Mouse (Mus musculus): ENCODE data around the gene Golt1a. TPM values are rescaled to one million over a fixed set of nuclear protein-coding genes. Genes with fewer than 3 reads are reported as not detected.
A peak's percentile ranks its signal among the peaks of the same experiment; 100 is the strongest.

Gene Golt1a
- polyA plus RNA-seq, 1 experiment from 2014 or later = 6.1 TPM

GRCm38 (mm10) chr1:133278539-133278938 lies 31.1 kb upstream of the Golt1a start:
- Histone ChIP-seq H3K4me1 (replicated peaks) (no peaks in the 10 kb centered on the region), H3K9me3 (replicated peaks) (no peaks in the 10 kb centered on the region), H3K4me3 (replicated peaks) (no peak overlapping the region), H3K27ac (no peak overlapping the region), H3K4me2 (no peak overlapping the region), H3K9ac (no peak overlapping the region), H3K27me3 (peaks cover 17% of the 10 kb centered on the region; the same call in 1 of the 2 replicates), H3K36me3 (peaks cover 9% of the 10 kb centered on the region; the same call in 1 of the 2 replicates)
- WGBS (ENCODE audit: insufficient replicate concordance) = 68% methylated on average over 6 of the region's 6 CpGs
- no peak for ATAC-seq (ENCODE audit: low read depth)
- no peak for DNase-seq

- Histone ChIP-seq H3K9me3 (replicated peaks) (no peaks in the 10 kb centered on the region), H3K4me3 (replicated peaks) (no peak overlapping the region), H3K36me3 (peaks cover 5% of the 10 kb centered on the region; the same call in 1 of the 2 replicates), H3K4me2 (no peak overlapping the region), H3K27me3 (peaks cover 16% of the 10 kb centered on the region; the same call in 1 of the 2 replicates), H3K4me1 (replicated peaks) (no peaks in the 10 kb centered on the region), H3K27ac (no peak overlapping the region), H3K9ac (no peak overlapping the region)
- WGBS (ENCODE audit: insufficient replicate concordance) = 49% methylated on average over 15 of the region's 15 CpGs
- no peak for DNase-seq
- ATAC-seq (ENCODE audit: low read depth) = no peak
Measured at GRCm38 (mm10) chr1:133278946-133279631, 30.5 kb upstream of the Golt1a start.

- Histone ChIP-seq H3K9ac (no peak overlapping the region), H3K9me3 (replicated peaks) (no peaks in the 10 kb centered on the region), H3K4me3 (replicated peaks) (no peak overlapping the region), H3K27ac (no peak overlapping the region), H3K36me3 (peaks cover 3% of the 10 kb centered on the region; the same call in 1 of the 2 replicates), H3K4me2 (no peak overlapping the region), H3K4me1 (replicated peaks) (no peaks in the 10 kb centered on the region), H3K27me3 (peaks cover 11% of the 10 kb centered on the region; the same call in 1 of the 2 replicates)
- DNase-seq = no peak
- ATAC-seq (ENCODE audit: low read depth) = no peak
- WGBS (ENCODE audit: insufficient replicate concordance) = 70% methylated on average over 11 of the region's 11 CpGs
Measured at GRCm38 (mm10) chr1:133279632-133280093, 29.9 kb upstream of the Golt1a start.

- no peaks in the 10 kb centered on the region for H3K9me3 ChIP-seq (replicated peaks)
- no peak overlapping the region for H3K27ac ChIP-seq
- H3K9ac ChIP-seq = no peak overlapping the region
- 52% methylated on average over 2 of the region's 2 CpGs for WGBS (ENCODE audit: insufficient replicate concordance)
- no peak for DNase-seq
- no peak overlapping the region for H3K4me3 ChIP-seq (replicated peaks)
- peaks cover 3% of the 10 kb centered on the region; the same call in 1 of the 2 replicates for H3K36me3 ChIP-seq
- H3K4me1 ChIP-seq (replicated peaks) = no peaks in the 10 kb centered on the region
- H3K27me3 ChIP-seq = 0 out of 2 replicates have a peak, but pooled peaks cover 6% of the 10 kb centered on the region
- no peak overlapping the region for H3K4me2 ChIP-seq
- ATAC-seq (ENCODE audit: low read depth) = no peak
Measured at GRCm38 (mm10) chr1:133280537-133280936, 29.1 kb upstream of the Golt1a start.

DNA sequence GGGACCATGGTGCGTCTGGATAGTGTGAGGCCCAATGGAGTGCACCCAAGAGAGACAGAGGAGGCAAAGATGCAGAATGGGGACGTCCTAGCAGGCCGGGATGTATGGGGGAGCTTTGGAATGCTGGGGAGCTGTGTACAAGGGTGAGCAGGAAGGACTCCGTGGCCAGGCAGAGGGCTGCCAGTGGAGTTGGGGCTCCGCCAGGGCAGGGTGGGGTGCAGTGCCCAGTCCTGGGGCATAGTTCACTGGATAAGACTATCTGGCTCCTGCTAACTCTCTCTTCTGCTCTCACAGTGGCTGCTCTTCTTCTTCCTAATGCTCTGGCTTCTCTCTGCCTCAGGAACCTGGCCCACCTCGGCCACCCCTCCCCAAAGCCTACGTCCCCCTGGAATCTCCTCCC lies 23.7 kb upstream of the Golt1a start:
- Histone ChIP-seq H3K4me1 (replicated peaks) (no peaks in the 10 kb centered on the region), H3K36me3 (no peaks in the 10 kb centered on the region), H3K27me3 (0 out of 2 replicates have a peak, but pooled peaks cover 6% of the 10 kb centered on the region), H3K9me3 (replicated peaks) (no peaks in the 10 kb centered on the region), H3K4me2 (no peak overlapping the region), H3K27ac (no peak overlapping the region), H3K9ac (no peak overlapping the region), H3K4me3 (replicated peaks) (no peak overlapping the region)
- no peak for DNase-seq
- 64% methylated on average over 7 of the region's 7 CpGs for WGBS (ENCODE audit: insufficient replicate concordance)
- ATAC-seq (ENCODE audit: low read depth) = no peak

DNA sequence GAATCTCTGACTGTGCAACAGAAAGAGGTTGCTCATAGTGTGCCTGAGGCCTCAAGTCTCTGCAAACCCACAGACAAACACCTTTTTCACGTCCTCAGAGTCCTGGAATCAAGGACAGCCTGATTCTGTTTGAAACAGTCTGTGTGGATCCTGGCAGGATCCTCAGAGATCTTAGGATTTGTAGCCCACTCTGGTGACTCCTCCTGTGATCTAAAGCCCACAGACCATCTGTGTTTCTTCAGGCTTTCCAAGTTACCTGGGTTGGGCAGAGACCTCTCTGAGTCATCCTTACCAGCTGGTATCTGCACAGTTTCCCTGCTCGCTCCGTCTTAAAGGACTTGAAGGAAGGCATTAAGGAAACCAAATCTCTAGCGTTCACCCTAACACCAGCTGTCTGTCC lies 22.5 kb upstream of the Golt1a start:
- ATAC-seq (ENCODE audit: low read depth) = no peak
- 0 out of 2 replicates have a peak, but pooled peaks cover 6% of the 10 kb centered on the region for H3K27me3 ChIP-seq
- no peaks in the 10 kb centered on the region for H3K4me1 ChIP-seq (replicated peaks)
- H3K27ac ChIP-seq = no peak overlapping the region
- 72% methylated on average over 4 of the region's 4 CpGs for WGBS (ENCODE audit: insufficient replicate concordance)
- H3K36me3 ChIP-seq = no peaks in the 10 kb centered on the region
- no peak for DNase-seq
- no peak overlapping the region for H3K4me2 ChIP-seq
- no peak overlapping the region for H3K4me3 ChIP-seq (replicated peaks)
- no peak overlapping the region for H3K9ac ChIP-seq
- no peaks in the 10 kb centered on the region for H3K9me3 ChIP-seq (replicated peaks)

DNA sequence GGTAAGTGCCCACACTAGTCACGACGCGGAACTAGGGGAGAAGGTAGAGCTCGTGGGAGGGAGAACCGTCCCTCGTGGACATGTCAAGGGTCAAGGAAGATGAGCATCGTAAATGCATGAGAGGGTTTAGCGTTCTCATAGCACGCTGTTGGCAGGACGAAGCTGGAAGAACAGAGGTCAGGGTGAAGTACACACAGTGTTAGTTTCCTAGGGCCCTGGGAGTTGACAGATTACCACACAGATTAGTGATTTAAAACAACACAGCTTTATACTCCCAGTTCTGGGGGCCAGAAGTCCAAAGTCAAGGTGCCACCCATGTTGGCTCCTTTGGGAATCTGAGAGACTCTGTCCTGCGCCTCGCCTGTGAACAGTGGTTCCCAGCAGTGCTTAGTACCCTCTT lies 21.7 kb upstream of the Golt1a start:
- Histone ChIP-seq H3K9ac (no peak overlapping the region), H3K4me1 (replicated peaks) (no peaks in the 10 kb centered on the region), H3K27me3 (0 out of 2 replicates have a peak, but pooled peaks cover 3% of the 10 kb centered on the region), H3K27ac (no peak overlapping the region), H3K4me2 (no peak overlapping the region), H3K4me3 (replicated peaks) (no peak overlapping the region), H3K9me3 (replicated peaks) (no peaks in the 10 kb centered on the region), H3K36me3 (no peaks in the 10 kb centered on the region)
- no peak for ATAC-seq (ENCODE audit: low read depth)
- WGBS (ENCODE audit: insufficient replicate concordance) = 73% methylated on average over 12 of the region's 12 CpGs
- no peak for DNase-seq

DNA sequence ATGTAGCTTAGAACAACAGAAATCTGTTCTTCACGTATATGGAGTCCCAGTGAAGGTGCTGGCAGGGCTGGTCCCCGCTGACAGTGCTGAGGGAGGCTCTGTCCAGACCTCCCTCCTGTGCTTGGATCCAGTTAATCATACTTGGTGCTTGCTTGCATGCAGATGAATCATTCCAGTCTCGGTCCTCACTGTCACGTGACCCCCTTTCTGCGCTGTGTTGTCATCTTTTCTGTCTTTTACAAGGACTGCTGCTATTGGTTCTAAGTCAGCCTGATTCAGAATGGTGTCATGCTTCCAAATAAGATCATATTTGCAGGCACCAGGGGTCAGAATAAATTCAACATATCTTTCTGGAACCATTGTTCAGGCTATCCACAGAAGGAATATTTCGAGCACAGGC lies 17.7 kb upstream of the Golt1a start:
- no peak overlapping the region for H3K9ac ChIP-seq
- no peaks in the 10 kb centered on the region for H3K4me1 ChIP-seq (replicated peaks)
- DNase-seq = no peak
- no peaks in the 10 kb centered on the region for H3K36me3 ChIP-seq
- ATAC-seq (ENCODE audit: low read depth) = no peak
- H3K27me3 ChIP-seq = no peaks in the 10 kb centered on the region
- 77% methylated on average over 6 of the region's 6 CpGs for WGBS (ENCODE audit: insufficient replicate concordance)
- H3K4me3 ChIP-seq (replicated peaks) = no peak overlapping the region
- no peaks in the 10 kb centered on the region for H3K9me3 ChIP-seq (replicated peaks)
- no peak overlapping the region for H3K27ac ChIP-seq
- no peak overlapping the region for H3K4me2 ChIP-seq

DNA sequence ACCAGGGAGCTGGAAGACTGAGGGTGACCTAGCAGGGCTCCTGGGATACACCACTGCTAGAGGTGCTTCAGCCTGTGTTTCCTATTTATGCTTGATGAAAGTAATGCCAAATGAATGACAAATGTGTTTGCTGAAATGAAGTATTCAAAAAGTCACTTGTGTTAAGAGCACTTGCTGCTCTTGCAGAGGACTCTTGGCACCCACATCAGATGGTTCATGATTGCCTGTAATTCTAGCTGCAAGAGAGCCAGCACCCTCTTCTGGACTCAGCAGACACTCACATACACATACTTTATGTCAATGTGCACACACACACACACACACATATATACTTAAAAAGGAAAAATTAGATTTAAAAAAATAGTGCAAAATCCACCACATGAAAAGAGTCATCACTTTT lies 17.0 kb upstream of the Golt1a start:
- ATAC-seq (ENCODE audit: low read depth) = no peak
- Histone ChIP-seq H3K9ac (no peak overlapping the region), H3K36me3 (no peaks in the 10 kb centered on the region)

GRCm38 (mm10) chr1:133296376-133296775 lies 13.2 kb upstream of the Golt1a start:
- Histone ChIP-seq H3K27ac (no peak overlapping the region), H3K9ac (no peak overlapping the region), H3K9me3 (replicated peaks) (no peaks in the 10 kb centered on the region), H3K36me3 (0 out of 2 replicates have a peak, but pooled peaks cover 2% of the 10 kb centered on the region), H3K4me1 (replicated peaks) (no peaks in the 10 kb centered on the region), H3K4me2 (no peak overlapping the region), H3K4me3 (replicated peaks) (no peak overlapping the region), H3K27me3 (peaks cover 20% of the 10 kb centered on the region; the same call in 1 of the 2 replicates)
- DNase-seq = no peak
- no peak for ATAC-seq (ENCODE audit: low read depth)
- WGBS (ENCODE audit: insufficient replicate concordance) = 84% methylated on average over 9 of the region's 9 CpGs

More for the DNA sequence above, 17.0 kb upstream of the Golt1a start:
- H3K4me2 ChIP-seq = no peak overlapping the region
- no peak overlapping the region for H3K4me3 ChIP-seq (replicated peaks)
- no peak for DNase-seq
- no peaks in the 10 kb centered on the region for H3K4me1 ChIP-seq (replicated peaks)
- H3K27ac ChIP-seq = no peak overlapping the region
- H3K9me3 ChIP-seq (replicated peaks) = no peaks in the 10 kb centered on the region
- no peaks in the 10 kb centered on the region for H3K27me3 ChIP-seq

- H3K4me3 ChIP-seq (replicated peaks) = no peak overlapping the region
- no peak overlapping the region for H3K4me2 ChIP-seq
- H3K4me1 ChIP-seq (replicated peaks) = no peaks in the 10 kb centered on the region
- H3K36me3 ChIP-seq = 0 out of 2 replicates have a peak, but pooled peaks cover 2% of the 10 kb centered on the region
- DNase-seq (no peak), ATAC-seq (ENCODE audit: low read depth) (no peak)
- H3K27me3 ChIP-seq = peaks cover 24% of the 10 kb centered on the region; the same call in 1 of the 2 replicates
- H3K27ac ChIP-seq = no peak overlapping the region
- 51% methylated on average over 14 of the region's 14 CpGs for WGBS (ENCODE audit: insufficient replicate concordance)
- no peak overlapping the region for H3K9ac ChIP-seq
- no peaks in the 10 kb centered on the region for H3K9me3 ChIP-seq (replicated peaks)
Measured at GRCm38 (mm10) chr1:133298816-133299215, 10.8 kb upstream of the Golt1a start.

GRCm38 (mm10) chr1:133302540-133302939 lies 7.1 kb upstream of the Golt1a start:
- Histone ChIP-seq H3K4me3 (replicated peaks) (no peak overlapping the region), H3K4me1 (replicated peaks) (no peaks in the 10 kb centered on the region; the same call in 1 of the 2 replicates), H3K36me3 (0 out of 2 replicates have a peak, but pooled peaks cover 2% of the 10 kb centered on the region), H3K27me3 (peaks cover 24% of the 10 kb centered on the region; the same call in 1 of the 2 replicates), H3K9ac (no peak overlapping the region), H3K9me3 (replicated peaks) (no peaks in the 10 kb centered on the region), H3K27ac (no peak overlapping the region), H3K4me2 (no peak overlapping the region)
- WGBS (ENCODE audit: insufficient replicate concordance) = 38% methylated on average over 3 of the region's 3 CpGs
- peak; percentile 59; the same call in 1 of the 2 replicates for ATAC-seq (ENCODE audit: low read depth)
- DNase-seq = no peak

Measured in liver, embryonic 13.5 days (tissue).